Mouse (Mus musculus) regulatory T cell (primary cell): ENCODE data around the gene Ifit1bl1.
"Not testable (repeated sequence)": the region's sequence is repeated elsewhere in the genome, so short reads cannot be mapped to it uniquely, and the experiment has no call there.

Source experiments
- in situ Hi-C: fragments of 300-600 bp; cut with MboI, MseI; formaldehyde crosslinking; loops from one replicate; pipeline ENCODE4 v1.15.1; 2025; ENCODE audit warnings: high pct_unique_total_duplicates

Ifit1bl1 gene

GRCm38 (mm10) chr19:34593456-34593855, 8.3 kb downstream of the Ifit1bl1 start:
- in situ Hi-C loops, result no loop called here

DNA sequence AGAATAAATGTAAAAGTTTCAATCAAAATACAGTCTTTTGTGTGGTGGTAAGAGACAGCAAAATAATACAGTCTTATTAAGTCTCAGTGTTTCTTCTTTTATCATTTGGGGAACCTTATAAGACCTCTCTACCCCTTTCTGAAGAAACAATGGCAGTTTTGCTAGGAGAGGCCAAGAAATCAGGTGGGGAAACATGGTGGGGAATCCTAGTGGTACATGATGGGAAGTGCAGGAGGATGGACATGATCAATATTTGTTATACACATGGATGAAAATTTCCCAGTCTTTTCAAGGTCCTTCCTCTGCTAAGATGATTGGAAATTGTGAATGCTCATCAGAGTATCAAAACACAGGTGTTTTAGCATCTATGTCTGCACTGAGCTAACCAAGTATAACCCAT, 12.8 kb downstream of the Ifit1bl1 start:
- in situ Hi-C loops, result no loop called here

- in situ Hi-C loops, result not testable (repeated sequence)
Measured at GRCm38 (mm10) chr19:34587898-34588692, 13.7 kb downstream of the Ifit1bl1 start.

GRCm38 (mm10) chr19:34585740-34586458, 15.9 kb downstream of the Ifit1bl1 start:
- in situ Hi-C loops, result not testable (repeated sequence)

DNA sequence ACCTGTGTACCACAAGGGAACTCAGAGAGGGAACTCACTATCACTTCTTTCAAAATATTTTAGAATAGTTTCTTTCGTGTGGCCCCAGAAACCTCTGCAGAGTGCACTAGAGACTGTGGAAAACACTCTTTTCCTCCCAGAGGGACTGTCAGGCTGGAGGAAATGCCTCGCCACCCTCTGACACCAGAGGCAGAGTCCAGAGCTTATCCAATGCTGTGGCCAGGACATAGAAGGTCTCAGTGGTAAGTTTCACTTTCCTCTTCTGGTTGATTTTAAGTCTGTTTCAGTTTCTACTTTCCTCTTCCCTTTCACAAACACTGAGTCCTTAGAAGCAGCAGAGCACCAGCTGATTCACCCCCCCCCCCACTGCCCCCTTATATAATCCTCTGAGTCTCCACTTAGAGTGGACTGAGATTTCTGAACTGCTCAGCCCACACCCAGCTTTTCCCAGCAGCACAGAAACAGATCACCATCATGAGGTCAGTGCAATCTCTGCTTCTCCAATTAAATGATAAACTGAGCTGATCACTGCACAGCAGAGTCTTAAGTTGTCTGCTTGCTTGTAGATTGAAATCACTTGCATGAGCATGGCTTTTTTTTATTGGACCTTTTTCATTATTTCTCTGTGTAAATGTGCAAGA, 18.5 kb downstream of the Ifit1bl1 start, which contains the start of gene Ifit3:
Gene Ifit3, plus strand, starts transcription at position 406 of the 641 bp plus-strand sequence.
- in situ Hi-C loops, result not testable (repeated sequence)

GRCm38 (mm10) chr19:34582696-34583095, 19.1 kb downstream of the Ifit1bl1 start:
- in situ Hi-C loops, result not testable (repeated sequence)

- in situ Hi-C loops, result no loop called here
Measured at GRCm38 (mm10) chr19:34577121-34577520, 24.6 kb downstream of the Ifit1bl1 start.

GRCm38 (mm10) chr19:34573650-34574049, 28.1 kb downstream of the Ifit1bl1 start:
- in situ Hi-C loops, result no loop called here

GRCm38 (mm10) chr19:34571080-34571479, 30.7 kb downstream of the Ifit1bl1 start:
- in situ Hi-C loops, result no loop called here

- in situ Hi-C loops, result no loop called here
Measured at GRCm38 (mm10) chr19:34569896-34570476, 31.8 kb downstream of the Ifit1bl1 start.

DNA sequence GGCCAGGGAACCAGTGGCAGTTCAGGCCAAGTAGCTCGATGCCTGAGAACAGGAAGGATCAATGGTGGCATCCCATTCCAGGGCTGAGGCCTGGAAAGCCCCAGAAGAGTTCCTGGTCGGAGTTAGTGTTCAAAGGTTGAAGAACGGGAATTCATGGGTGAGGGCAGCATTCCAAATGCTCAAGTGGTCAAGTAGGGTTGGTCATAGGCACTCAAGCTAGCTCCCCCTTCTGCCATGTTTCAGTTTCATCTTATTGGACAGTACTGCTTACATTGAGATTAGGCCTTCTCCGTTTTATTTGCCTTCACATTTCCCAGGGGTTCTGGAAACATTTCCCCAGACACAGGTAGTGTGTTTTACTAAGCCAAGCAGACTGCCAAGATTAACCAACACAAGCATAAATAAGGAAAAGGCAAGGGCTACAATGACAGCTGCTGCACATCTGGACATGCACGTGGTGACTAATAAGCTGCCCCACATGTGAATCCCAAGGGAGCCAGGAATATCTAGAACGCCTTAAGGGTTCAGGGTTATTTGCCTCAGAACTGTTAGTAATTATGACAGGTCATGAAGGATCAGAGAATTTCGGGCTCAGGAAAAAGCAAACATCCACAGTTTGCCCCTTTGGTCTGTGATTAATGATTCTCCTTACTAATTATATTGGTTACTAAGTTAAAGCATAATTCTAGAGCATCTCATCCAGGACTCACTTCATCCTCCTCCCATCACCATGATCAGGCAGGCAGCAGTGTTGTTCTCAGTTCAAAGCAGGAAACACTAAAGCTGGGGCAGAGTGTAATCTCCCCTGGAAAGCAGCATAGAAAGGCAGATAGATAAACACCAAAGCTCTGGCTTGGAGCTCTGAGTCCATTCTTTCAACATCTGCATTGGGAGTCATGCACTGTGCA, 32.5 kb downstream of the Ifit1bl1 start:
- in situ Hi-C loops, result no loop called here

DNA sequence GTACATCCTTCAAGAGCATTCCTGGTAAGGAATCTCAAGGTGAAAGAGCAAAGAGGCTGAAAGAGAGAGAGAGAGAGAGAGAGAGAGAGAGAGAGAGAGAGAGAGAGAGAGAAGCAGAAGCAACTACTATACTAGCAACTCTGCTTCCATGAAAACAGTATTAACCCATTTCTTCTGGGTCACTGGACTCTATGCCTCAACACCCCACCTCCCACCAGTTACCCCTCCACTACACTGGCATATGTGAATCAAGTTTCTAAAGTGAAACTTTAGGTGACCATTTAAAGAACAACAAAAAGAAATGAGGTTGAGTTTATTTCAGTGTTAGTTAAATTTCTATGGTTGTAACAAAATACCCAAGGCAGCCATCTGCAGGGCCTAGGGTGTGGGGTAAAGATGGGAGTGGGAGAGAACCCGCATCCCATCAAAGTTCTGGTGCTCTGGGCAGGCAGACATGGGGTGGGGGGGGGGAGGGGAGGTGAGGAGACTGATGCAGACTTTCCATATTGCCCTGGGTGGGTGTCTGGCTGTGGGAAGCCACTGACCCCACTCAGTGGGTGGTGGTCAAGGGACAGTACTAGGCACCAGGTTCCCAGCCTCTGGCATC, 35.5 kb downstream of the Ifit1bl1 start:
- in situ Hi-C loops, result no loop called here

- in situ Hi-C loops, result no loop called here
Measured at GRCm38 (mm10) chr19:34562556-34562955, 39.2 kb downstream of the Ifit1bl1 start.

DNA sequence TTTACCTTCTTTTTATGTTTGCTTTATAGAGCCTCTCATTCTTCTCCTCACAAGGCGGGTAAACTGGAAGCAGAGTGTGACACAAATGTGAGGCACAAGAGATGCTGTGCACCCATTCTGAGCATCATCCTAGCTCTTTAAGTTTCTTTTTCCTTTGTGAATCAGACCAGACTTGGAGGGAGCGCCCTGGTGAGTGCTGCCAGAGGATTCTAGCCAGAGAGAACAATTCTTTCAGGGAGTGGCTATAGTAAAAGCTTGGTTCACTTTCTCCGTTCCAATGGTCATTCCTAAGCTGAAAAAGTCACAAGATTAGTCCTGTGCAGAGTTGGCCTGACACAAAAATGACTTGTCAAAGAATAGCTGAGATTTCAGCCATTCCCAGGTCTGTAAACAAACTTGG, 45.1 kb downstream of the Ifit1bl1 start:
- in situ Hi-C loops, result no loop called here

GRCm38 (mm10) chr19:34554061-34554460, 47.7 kb downstream of the Ifit1bl1 start:
- in situ Hi-C loops, result no loop called here

- in situ Hi-C loops, result no loop called here
Measured at GRCm38 (mm10) chr19:34553522-34553921, 48.2 kb downstream of the Ifit1bl1 start.

- in situ Hi-C loops, result no loop called here
Measured at GRCm38 (mm10) chr19:34553021-34553420, 48.7 kb downstream of the Ifit1bl1 start.

- in situ Hi-C loops, result no loop called here
Measured at GRCm38 (mm10) chr19:34551981-34552380, 49.8 kb downstream of the Ifit1bl1 start.

- in situ Hi-C loops, result no loop called here
Measured at GRCm38 (mm10) chr19:34550534-34551223, 51.1 kb downstream of the Ifit1bl1 start, which contains the start of gene Ifit2. TSS of gene Ifit2 (plus strand) at chr19:34550694.

- in situ Hi-C loops, result no loop called here
Measured at GRCm38 (mm10) chr19:34550205-34550533, 51.6 kb downstream of the Ifit1bl1 start.
